In genomic region chr10:41288771-41289415, GRCm38 (mm10) we compare ENCODE assay signal across 8 mouse cellular contexts. TPM values are rescaled to one million over a fixed set of nuclear protein-coding genes. Genes with fewer than 3 reads are reported as not detected.
DNase-seq lines count a peak whose midpoint lies in the region; ATAC-seq and TF ChIP-seq lines count a peak whose summit lies in the region.

No protein-coding gene starts in this region.

- H3K4me1 ChIP-seq in hindbrain, embryonic 16.5 days (ENCODE audit: control insufficient read depth, insufficient read depth, low read depth, low read length), result peaks cover 6% of the 10 kb centered on the region

- H3K9ac ChIP-seq in hindbrain, embryonic 16.5 days (ENCODE audit: low read depth, low read length), result peak overlapping the region; percentile 51

- peak; percentile 55 for DNase-seq in Patski (ENCODE audit: low read depth, low spot score)
- peak; percentile 85 to 91 for DNase-seq in cerebellum, postnatal 25 days
- peak; percentile 79 for DNase-seq in gastrocnemius, adult 18-20 months (ENCODE audit: low spot score)
- peak; percentile 76 for DNase-seq in left cerebral cortex, adult 11 months (ENCODE audit: low spot score)
- DNase-seq in lung, postnatal 4 days, result peak; percentile 81 to 91
- peak; percentile 90 for DNase-seq in retina, postnatal 7 days (ENCODE audit: low read depth, low spot score)
- DNase-seq in urinary bladder, adult 18-20 months (ENCODE audit: low spot score in 2 of 2), result peak; percentile 39

- no peaks in the 10 kb centered on the region; the same call in 1 of the 2 replicates for H3K36me3 ChIP-seq in hindbrain, embryonic 16.5 days (ENCODE audit: control insufficient read depth, insufficient read depth, low read length)

- WGBS in hindbrain, embryonic 16.5 days, result 36% methylated on average over 16 of the region's 16 CpGs

- H3K4me3 ChIP-seq in hindbrain, embryonic 16.5 days (ENCODE audit: low read length), result no peak overlapping the region

- ATAC-seq in Patski, result peak; percentile 48
- ATAC-seq in hindbrain, embryonic 16.5 days, result peak; percentile 96

- H3K9me3 ChIP-seq in hindbrain, embryonic 16.5 days (ENCODE audit: control insufficient read depth, low read length), result no peaks in the 10 kb centered on the region

- in situ Hi-C loops in Patski (cut with MboI; ENCODE audit: low pct_unique_long_range_greater_than_20kb), result loop anchor here (25.0 kb wide), 1 partner anchor 627 kb away; no protein-coding TSS in a partner anchor

- H3K4me2 ChIP-seq in hindbrain, embryonic 16.5 days (ENCODE audit: low read length), result peak overlapping the region; percentile 43

- peak; percentile 98 for TF ChIP-seq CTCF in Patski (IDR thresholded peaks at IDR 0.05)

- POLR2A ChIA-PET in Patski (lab: Charles Lee), result no interaction called here

- H3K27ac ChIP-seq in hindbrain, embryonic 16.5 days (ENCODE audit: low read depth, low read length), result 0 out of 2 replicates have a peak overlapping the region, but pooled peaks have one; percentile 29

- H3K27me3 ChIP-seq in Patski, result no peaks in the 10 kb centered on the region
- H3K27me3 ChIP-seq in hindbrain, embryonic 16.5 days (replicated peaks; ENCODE audit: control insufficient read depth, insufficient read depth, low read length), result no peaks in the 10 kb centered on the region

- CTCF ChIA-PET in Patski (lab: Charles Lee), result interaction anchor here (0.6 to 2.3 kb wide), 9 partner anchors 9 to 637 kb away, joined by 3 to 13 read pairs (median 4); partner anchors contain the start of gene Ak9

RNA-seq across cellular contexts. Expression of gene Fig4, which starts 14.2 kb away (rescaled TPM):
- 17.1 TPM for polyA plus RNA-seq in Patski (2021)
- 1 to 10 TPM; 7.3 to 7.6 TPM for total RNA-seq in gastrocnemius, adult 18-20 months (2021)
- 31.2 and 32.1 TPM in 2 replicates for polyA plus RNA-seq in hindbrain, embryonic 16.5 days (2015; fragmentation: Nextera tagmentation; extraction: Ambion mirVana)

RNA-seq across cellular contexts. Expression of gene Ak9, which starts 14.9 kb away (rescaled TPM):
- 0.09 TPM for polyA plus RNA-seq in Patski (2021)
- total RNA-seq in gastrocnemius, adult 18-20 months (2021), result not detected
- polyA plus RNA-seq in hindbrain, embryonic 16.5 days (2015; fragmentation: Nextera tagmentation; extraction: Ambion mirVana), result 0.24 TPM in 2 replicates

Comparison
In these comparisons a context has a peak if more than half of its experiments do, and no peak if none do; other contexts are left out.
1. DNase-seq: peak in every context shown above with its lines; median percentile 90 in retina, postnatal 7 days; 88 in cerebellum, postnatal 25 days; 86 in lung, postnatal 4 days; 79 in gastrocnemius, adult 18-20 months; 76 in left cerebral cortex, adult 11 months; 55 in Patski; 39 in urinary bladder, adult 18-20 months.